Mouse (Mus musculus): ENCODE data around the gene Slc38a4. TPM values are rescaled to one million over a fixed set of nuclear protein-coding genes. Genes with fewer than 3 reads are reported as not detected.

Slc38a4 gene
- total RNA-seq (2014; fragmentation: Nextera tagmentation), result not detected in 2 replicates
- under 0.01 and 0.06 TPM in 2 replicates for total RNA-seq (2017)
- not detected in 2 replicates for polyA plus RNA-seq (2012)

DNA sequence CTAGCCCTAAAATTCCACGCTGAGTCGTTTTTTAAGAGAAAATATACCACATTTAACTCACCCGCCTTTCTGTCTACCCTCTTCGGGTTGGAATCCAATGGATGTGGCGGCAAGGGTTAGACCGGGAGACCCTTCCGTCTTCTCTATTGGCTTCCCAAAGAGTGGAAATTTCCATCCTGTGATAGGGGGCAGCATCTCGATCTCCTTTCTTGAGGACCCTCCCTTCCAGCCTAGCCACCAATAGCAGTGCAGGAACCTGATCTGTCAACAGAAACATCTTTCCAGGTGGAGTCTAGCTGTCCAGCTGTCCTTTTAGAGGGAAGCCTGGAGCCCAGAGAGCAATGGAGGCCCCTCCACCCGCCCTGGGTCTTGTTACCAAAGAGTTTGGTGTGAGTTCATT is at the start of gene Slc38a4:
TSS of gene Slc38a4 (minus strand) at position 163 of the 400 bp plus-strand sequence.
- DNase-seq (ENCODE audit: low spot score), result no peak
- H3K27me3 ChIP-seq (ENCODE audit: insufficient read depth, low read length), result no peaks in the 10 kb centered on the region
- no peaks in the 10 kb centered on the region for H3K36me3 ChIP-seq (replicated peaks)
- peaks cover 71% of the 10 kb centered on the region for H3K9me3 ChIP-seq (replicated peaks)
- H3K4me3 ChIP-seq (ENCODE audit: low read depth, low read length), result no peak within 1 kb of the TSS; the same call in 1 of the 2 replicates
- TF ChIP-seq CTCF (IDR thresholded peaks at IDR 0.05; ENCODE audit: low read depth, low read length), result no peak
- no peak for TF ChIP-seq TAL1 (conservative IDR thresholded peaks at IDR 0.05; ENCODE audit: low read depth, low read length)
- TF ChIP-seq GATA1 (IDR thresholded peaks at IDR 0.05; ENCODE audit: borderline replicate concordance, low read length), result no peak
- no peak for TF ChIP-seq POLR2AphosphoS5 (IDR thresholded peaks at IDR 0.05; ENCODE audit: insufficient replicate concordance, low read depth, low read length)
- TF ChIP-seq GATA2 (IDR thresholded peaks at IDR 0.05; ENCODE audit: borderline replicate concordance, low read depth, low read length), result no peak
- no peak for ATAC-seq (ENCODE audit: extremely low read depth, insufficient number of reproducible peaks, low FRiP score, poor library complexity, severe bottlenecking)
- H3K4me1 ChIP-seq (ENCODE audit: insufficient read depth, low read depth, low read length), result no peaks in the 10 kb centered on the region

DNA sequence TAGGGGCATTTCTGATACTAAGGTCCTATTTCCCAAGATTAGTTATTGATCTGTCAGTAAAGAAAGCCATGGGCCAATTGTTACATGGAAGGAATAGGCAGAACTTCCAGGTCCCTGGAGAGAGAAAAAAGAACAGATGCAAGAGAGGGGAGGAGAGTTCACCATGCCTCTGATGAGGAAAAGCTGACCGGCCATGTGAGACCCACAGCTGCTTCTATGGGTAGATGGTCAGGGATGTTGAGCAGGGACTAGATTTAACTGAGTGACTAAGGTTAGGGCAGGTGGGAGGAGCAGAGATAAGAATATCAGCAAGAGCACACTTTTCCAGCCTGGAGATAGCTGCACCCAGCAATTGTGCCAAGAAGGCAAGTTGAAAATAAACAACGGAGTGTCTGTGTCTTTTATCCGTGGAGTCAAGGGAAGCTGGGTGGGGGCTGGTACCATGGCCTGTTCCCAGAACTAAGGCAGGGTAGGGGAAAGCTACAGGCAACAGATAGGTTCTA is 49.2 kb upstream of the Slc38a4 start:
- DNase-seq (ENCODE audit: low spot score), result no peak
- Histone ChIP-seq H3K9me3 (replicated peaks) (peaks cover 58% of the 10 kb centered on the region), H3K36me3 (replicated peaks) (no peaks in the 10 kb centered on the region), H3K4me3 (ENCODE audit: low read depth, low read length) (no peak overlapping the region), H3K4me1 (ENCODE audit: insufficient read depth, low read depth, low read length) (no peaks in the 10 kb centered on the region), H3K27me3 (ENCODE audit: insufficient read depth, low read length) (no peaks in the 10 kb centered on the region)
- TF ChIP-seq GATA1 (IDR thresholded peaks at IDR 0.05; ENCODE audit: borderline replicate concordance, low read length) (no peak), TAL1 (conservative IDR thresholded peaks at IDR 0.05; ENCODE audit: low read depth, low read length) (no peak), CTCF (IDR thresholded peaks at IDR 0.05; ENCODE audit: low read depth, low read length) (no peak), GATA2 (IDR thresholded peaks at IDR 0.05; ENCODE audit: borderline replicate concordance, low read depth, low read length) (no peak), POLR2AphosphoS5 (IDR thresholded peaks at IDR 0.05; ENCODE audit: insufficient replicate concordance, low read depth, low read length) (no peak)
- no peak for ATAC-seq (ENCODE audit: extremely low read depth, insufficient number of reproducible peaks, low FRiP score, poor library complexity, severe bottlenecking)

- DNase-seq (ENCODE audit: low spot score), result no peak
- no peak overlapping the region for H3K4me3 ChIP-seq (ENCODE audit: low read depth, low read length)
Measured at GRCm38 (mm10) chr15:97104048-97104447, 48.3 kb upstream of the Slc38a4 start.

GRCm38 (mm10) chr15:97102811-97103210 is 47.1 kb upstream of the Slc38a4 start:
- no peaks in the 10 kb centered on the region for H3K4me1 ChIP-seq (ENCODE audit: insufficient read depth, low read depth, low read length)
- no peak for DNase-seq (ENCODE audit: low spot score)
- peaks cover 68% of the 10 kb centered on the region for H3K9me3 ChIP-seq (replicated peaks)
- no peaks in the 10 kb centered on the region for H3K36me3 ChIP-seq (replicated peaks)
- no peaks in the 10 kb centered on the region for H3K27me3 ChIP-seq (ENCODE audit: insufficient read depth, low read length)
- no peak overlapping the region for H3K4me3 ChIP-seq (ENCODE audit: low read depth, low read length)
- no peak for TF ChIP-seq TAL1 (conservative IDR thresholded peaks at IDR 0.05; ENCODE audit: low read depth, low read length)
- TF ChIP-seq CTCF (IDR thresholded peaks at IDR 0.05; ENCODE audit: low read depth, low read length), result no peak
- TF ChIP-seq POLR2AphosphoS5 (IDR thresholded peaks at IDR 0.05; ENCODE audit: insufficient replicate concordance, low read depth, low read length), result no peak
- no peak for TF ChIP-seq GATA2 (IDR thresholded peaks at IDR 0.05; ENCODE audit: borderline replicate concordance, low read depth, low read length)
- no peak for TF ChIP-seq GATA1 (IDR thresholded peaks at IDR 0.05; ENCODE audit: borderline replicate concordance, low read length)
- no peak for ATAC-seq (ENCODE audit: extremely low read depth, insufficient number of reproducible peaks, low FRiP score, poor library complexity, severe bottlenecking)

More at GRCm38 (mm10) chr15:97104048-97104447, 48.3 kb upstream of the Slc38a4 start:
- H3K4me1 ChIP-seq (ENCODE audit: insufficient read depth, low read depth, low read length), result no peaks in the 10 kb centered on the region
- TF ChIP-seq GATA1 (IDR thresholded peaks at IDR 0.05; ENCODE audit: borderline replicate concordance, low read length) (no peak), CTCF (IDR thresholded peaks at IDR 0.05; ENCODE audit: low read depth, low read length) (no peak), POLR2AphosphoS5 (IDR thresholded peaks at IDR 0.05; ENCODE audit: insufficient replicate concordance, low read depth, low read length) (no peak), TAL1 (conservative IDR thresholded peaks at IDR 0.05; ENCODE audit: low read depth, low read length) (no peak), GATA2 (IDR thresholded peaks at IDR 0.05; ENCODE audit: borderline replicate concordance, low read depth, low read length) (no peak)
- peaks cover 67% of the 10 kb centered on the region for H3K9me3 ChIP-seq (replicated peaks)
- H3K27me3 ChIP-seq (ENCODE audit: insufficient read depth, low read length), result no peaks in the 10 kb centered on the region
- no peak for ATAC-seq (ENCODE audit: extremely low read depth, insufficient number of reproducible peaks, low FRiP score, poor library complexity, severe bottlenecking)
- no peaks in the 10 kb centered on the region for H3K36me3 ChIP-seq (replicated peaks)

DNA sequence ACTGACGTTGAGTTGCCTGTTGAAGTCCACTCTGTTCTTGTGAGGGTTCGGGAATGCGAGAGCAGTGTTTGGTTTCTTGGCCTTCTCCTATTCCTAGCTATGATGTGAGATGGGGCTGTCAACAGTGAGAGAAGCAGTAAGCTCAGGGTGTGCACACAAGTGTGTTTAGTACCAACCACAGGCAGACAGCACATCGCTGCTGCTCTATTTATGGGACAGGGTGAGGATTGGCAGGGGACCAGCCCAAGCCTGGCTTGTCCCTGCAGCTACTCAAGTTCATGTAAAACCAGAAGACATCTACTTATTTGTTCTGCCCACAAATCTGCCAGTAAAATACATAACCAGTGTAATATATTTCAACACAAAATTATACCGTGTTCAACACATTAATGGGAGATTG is 46.4 kb upstream of the Slc38a4 start:
- H3K36me3 ChIP-seq (replicated peaks), result no peaks in the 10 kb centered on the region
- peaks cover 72% of the 10 kb centered on the region for H3K9me3 ChIP-seq (replicated peaks)
- DNase-seq (ENCODE audit: low spot score), result no peak
- no peak for TF ChIP-seq TAL1 (conservative IDR thresholded peaks at IDR 0.05; ENCODE audit: low read depth, low read length)
- TF ChIP-seq GATA1 (IDR thresholded peaks at IDR 0.05; ENCODE audit: borderline replicate concordance, low read length), result no peak
- no peak for TF ChIP-seq GATA2 (IDR thresholded peaks at IDR 0.05; ENCODE audit: borderline replicate concordance, low read depth, low read length)
- no peak for TF ChIP-seq POLR2AphosphoS5 (IDR thresholded peaks at IDR 0.05; ENCODE audit: insufficient replicate concordance, low read depth, low read length)
- no peak for TF ChIP-seq CTCF (IDR thresholded peaks at IDR 0.05; ENCODE audit: low read depth, low read length)
- ATAC-seq (ENCODE audit: extremely low read depth, insufficient number of reproducible peaks, low FRiP score, poor library complexity, severe bottlenecking), result no peak
- H3K27me3 ChIP-seq (ENCODE audit: insufficient read depth, low read length), result no peaks in the 10 kb centered on the region
- H3K4me3 ChIP-seq (ENCODE audit: low read depth, low read length), result no peak overlapping the region
- H3K4me1 ChIP-seq (ENCODE audit: insufficient read depth, low read depth, low read length), result no peaks in the 10 kb centered on the region

DNA sequence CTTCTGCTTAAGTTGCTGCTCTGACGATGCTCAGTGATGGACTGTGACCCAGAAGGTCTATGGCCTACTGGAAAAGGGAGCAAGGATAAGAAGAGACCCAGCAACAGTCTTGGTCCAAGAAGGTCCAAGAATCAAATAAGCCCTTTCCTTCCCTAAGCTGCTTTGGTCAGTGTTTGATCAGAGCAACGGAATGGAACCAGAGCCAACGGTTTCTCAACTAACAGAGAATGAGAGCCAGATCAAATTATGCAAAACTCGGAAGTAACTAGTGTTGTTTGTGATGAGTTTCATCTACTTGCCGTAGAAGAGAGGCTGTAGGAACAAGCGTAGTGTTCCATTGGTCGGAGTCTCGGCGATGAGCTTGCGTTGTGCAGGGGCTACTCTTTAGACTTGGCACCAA is 43.3 kb upstream of the Slc38a4 start:
- Histone ChIP-seq H3K4me3 (ENCODE audit: low read depth, low read length) (no peak overlapping the region), H3K9me3 (replicated peaks) (peaks cover 71% of the 10 kb centered on the region), H3K36me3 (replicated peaks) (no peaks in the 10 kb centered on the region), H3K27me3 (ENCODE audit: insufficient read depth, low read length) (no peaks in the 10 kb centered on the region), H3K4me1 (ENCODE audit: insufficient read depth, low read depth, low read length) (no peaks in the 10 kb centered on the region)
- no peak for DNase-seq (ENCODE audit: low spot score)
- TF ChIP-seq CTCF (IDR thresholded peaks at IDR 0.05; ENCODE audit: low read depth, low read length), result no peak
- no peak for TF ChIP-seq GATA1 (IDR thresholded peaks at IDR 0.05; ENCODE audit: borderline replicate concordance, low read length)
- TF ChIP-seq GATA2 (IDR thresholded peaks at IDR 0.05; ENCODE audit: borderline replicate concordance, low read depth, low read length), result no peak
- TF ChIP-seq POLR2AphosphoS5 (IDR thresholded peaks at IDR 0.05; ENCODE audit: insufficient replicate concordance, low read depth, low read length), result no peak
- TF ChIP-seq TAL1 (conservative IDR thresholded peaks at IDR 0.05; ENCODE audit: low read depth, low read length), result no peak
- ATAC-seq (ENCODE audit: extremely low read depth, insufficient number of reproducible peaks, low FRiP score, poor library complexity, severe bottlenecking), result no peak

Data from G1E (cell line).